Mouse (Mus musculus) neural tube, embryonic 11.5 days (tissue): ENCODE data around the gene Prdm16. TPM values are rescaled to one million over a fixed set of nuclear protein-coding genes. Genes with fewer than 3 reads are reported as not detected.

Source experiments
- ATAC-seq: fragments of 200-750 bp; cut with Nextera tagmentation; 2 replicates; pipeline ENCODE4 v1.8.0; 2017; ENCODE audit warnings: moderate number of reproducible peaks, mild to moderate bottlenecking, moderate TSS enrichment, moderate library complexity; ENCODE audit not compliant: insufficient read depth, low FRiP score, low TSS enrichment
- DNase-seq: peaks from one replicate; pipeline ENCODE4 v3.0.0-alpha.2; 2015; ENCODE audit warnings: low spot score
- H3K27ac ChIP-seq: fragments of 300-500 bp; sonication (generic); 2 replicates; pipeline ENCODE4 v1.5.1; 2014; ENCODE audit warnings: low read depth, mild to moderate bottlenecking, low read length
- H3K27me3 ChIP-seq: fragments of 300-500 bp; sonication (generic); 2 replicates; pipeline ENCODE4 v1.6.1; 2014; ENCODE audit warnings: mild to moderate bottlenecking, low read length, mixed read lengths; ENCODE audit not compliant: control insufficient read depth, insufficient read depth
- H3K36me3 ChIP-seq: fragments of 300-500 bp; sonication (generic); 2 replicates; pipeline ENCODE4 v1.6.1; 2014; ENCODE audit warnings: mild to moderate bottlenecking, low read length, moderate library complexity, mixed read lengths; ENCODE audit not compliant: control insufficient read depth, insufficient read depth
- H3K4me1 ChIP-seq: fragments of 300-500 bp; sonication (generic); 2 replicates; pipeline ENCODE4 v1.6.1; 2014; ENCODE audit warnings: low read length, mixed read lengths; ENCODE audit not compliant: control insufficient read depth, insufficient read depth
- H3K4me2 ChIP-seq: fragments of 300-500 bp; sonication (generic); 2 replicates; pipeline ENCODE4 v1.6.1; 2014; ENCODE audit warnings: low read depth, mild to moderate bottlenecking, moderate library complexity
- H3K4me3 ChIP-seq: fragments of 300-500 bp; sonication (generic); 2 replicates; pipeline ENCODE4 v1.5.1; 2014; ENCODE audit warnings: low read depth, low read length
- H3K9ac ChIP-seq: fragments of 300-500 bp; sonication (generic); 2 replicates; pipeline ENCODE4 v1.6.1; 2014; ENCODE audit warnings: mild to moderate bottlenecking, low read length
- H3K9me3 ChIP-seq: fragments of 300-500 bp; sonication (generic); 2 replicates; pipeline ENCODE4 v1.6.1; 2016; ENCODE audit warnings: low read length; ENCODE audit not compliant: control insufficient read depth
- WGBS: fragments of 180-500 bp; shearing (Covaris S2); extraction: QIAGEN DNeasy Blood & Tissue Kit; methylation state at CpG from one replicate; pipeline ENCODE4 v1.1.7; 2014; 5-methylcytosine and 5-hydroxymethylcytosine counted together
- polyA plus RNA-seq: library from polyadenylated mRNA; unstranded; fragments of >200 nt; fragmentation: Nextera tagmentation; extraction: Ambion mirVana; gene quantifications from 2 replicates; pipeline ENCODE4 v1.2.1, GENCODE M21; 2014

Gene Prdm16
- polyA plus RNA-seq, 1 experiment from 2014 or later, result 10.9 TPM

GRCm38 (mm10) chr4:154585779-154586178 is 50.9 kb downstream of the Prdm16 start:
- Histone ChIP-seq H3K9me3 (no peaks in the 10 kb centered on the region), H3K4me2 (no peak overlapping the region), H3K4me1 (peaks cover 10% of the 10 kb centered on the region; the same call in 1 of the 2 replicates), H3K4me3 (no peak overlapping the region), H3K27ac (no peak overlapping the region), H3K27me3 (no peaks in the 10 kb centered on the region; the same call in 1 of the 2 replicates), H3K9ac (no peak overlapping the region), H3K36me3 (no peaks in the 10 kb centered on the region)
- ATAC-seq (no peak), DNase-seq (no peak)
- WGBS, result 76% methylated on average over 14 of the region's 14 CpGs

- 91% methylated on average over 13 of the region's 13 CpGs for WGBS
- H3K4me2 ChIP-seq, result no peak overlapping the region
- H3K4me3 ChIP-seq, result no peak overlapping the region
- H3K27ac ChIP-seq, result no peak overlapping the region
- H3K27me3 ChIP-seq, result no peaks in the 10 kb centered on the region
- no peak overlapping the region for H3K9ac ChIP-seq
- H3K36me3 ChIP-seq, result no peaks in the 10 kb centered on the region
- peaks cover 10% of the 10 kb centered on the region; the same call in 1 of the 2 replicates for H3K4me1 ChIP-seq
- DNase-seq, result no peak
- ATAC-seq, result no peak
- H3K9me3 ChIP-seq, result no peaks in the 10 kb centered on the region
Measured at GRCm38 (mm10) chr4:154583712-154584111, 53.0 kb downstream of the Prdm16 start.

DNA sequence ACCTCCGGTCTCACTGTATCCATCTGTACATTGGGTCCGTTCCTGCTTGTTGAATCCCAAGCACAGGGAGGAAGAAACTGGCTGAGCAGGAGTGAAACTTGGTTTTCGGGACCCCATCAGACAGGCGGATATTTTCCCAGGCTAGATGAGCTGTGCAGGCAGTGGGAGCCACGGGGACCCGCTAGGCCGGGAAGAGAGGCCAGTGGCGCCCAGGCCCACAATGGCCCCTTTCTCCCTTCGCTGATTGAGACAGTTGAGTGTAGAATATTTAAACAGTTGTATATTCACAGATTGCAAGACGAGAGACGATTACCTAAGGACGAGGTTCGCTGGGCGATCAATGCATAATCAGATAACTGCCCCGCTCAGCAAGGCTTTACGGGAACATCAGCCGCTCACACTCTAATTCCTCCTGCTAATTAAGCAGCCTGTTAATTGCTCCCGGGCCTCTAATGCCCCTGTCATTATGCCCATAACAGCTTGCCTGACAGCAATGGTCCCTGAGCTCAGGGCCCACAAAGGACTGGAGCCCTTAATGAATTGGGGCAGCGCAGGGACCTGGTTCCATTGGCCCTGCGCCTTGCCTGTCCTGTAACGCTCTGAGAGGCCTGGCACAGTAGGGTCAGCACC is 54.0 kb downstream of the Prdm16 start:
- H3K36me3 ChIP-seq, result no peaks in the 10 kb centered on the region
- no peak overlapping the region for H3K27ac ChIP-seq
- no peaks in the 10 kb centered on the region for H3K27me3 ChIP-seq

DNA sequence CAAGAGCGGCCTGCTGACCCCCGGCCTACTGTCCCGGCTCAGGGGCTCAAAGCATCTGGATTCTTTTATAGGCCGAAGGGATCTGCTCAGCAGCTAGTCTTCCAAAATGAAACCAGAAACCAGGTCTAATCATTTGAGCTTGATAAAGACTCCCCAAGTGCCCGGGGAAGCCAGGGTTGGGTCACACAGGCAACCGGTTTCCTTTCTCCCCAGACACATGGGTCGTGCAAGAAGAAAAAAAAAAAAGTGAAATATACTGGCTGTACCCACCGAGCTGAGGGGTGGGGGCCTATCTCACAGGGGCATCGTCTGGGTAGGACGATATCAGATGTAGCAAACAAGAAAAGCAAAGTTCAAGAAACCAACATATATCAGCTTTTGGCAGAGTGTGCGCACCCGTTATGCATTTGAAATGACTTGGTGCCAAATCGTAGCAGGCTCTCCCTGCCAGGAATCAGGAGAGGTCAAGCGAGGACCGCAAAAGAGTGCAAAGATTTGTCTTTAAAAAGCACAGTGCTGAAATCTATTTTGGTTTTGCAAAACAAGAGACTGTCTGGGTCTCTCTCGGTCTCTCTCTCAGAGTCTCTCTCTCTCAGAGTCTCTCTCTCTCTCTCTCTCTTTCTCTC is 55.3 kb downstream of the Prdm16 start:
- no peak overlapping the region for H3K9ac ChIP-seq
- H3K27ac ChIP-seq, result no peak overlapping the region
- no peaks in the 10 kb centered on the region for H3K36me3 ChIP-seq
- ATAC-seq, result no peak
- WGBS, result 81% methylated on average over 16 of the region's 16 CpGs
- no peaks in the 10 kb centered on the region for H3K9me3 ChIP-seq
- H3K4me1 ChIP-seq, result no peaks in the 10 kb centered on the region
- peaks cover 2% of the 10 kb centered on the region; the same call in 1 of the 2 replicates for H3K27me3 ChIP-seq
- no peak for DNase-seq
- H3K4me2 ChIP-seq, result no peak overlapping the region
- no peak overlapping the region for H3K4me3 ChIP-seq

More for the DNA sequence above, 54.0 kb downstream of the Prdm16 start:
- Histone ChIP-seq H3K4me1 (peaks cover 2% of the 10 kb centered on the region; the same call in 1 of the 2 replicates), H3K9me3 (no peaks in the 10 kb centered on the region), H3K9ac (no peak overlapping the region), H3K4me3 (no peak overlapping the region), H3K4me2 (no peak overlapping the region)
- DNase-seq (no peak), ATAC-seq (no peak)
- 69% methylated on average over 21 of the region's 21 CpGs for WGBS

DNA sequence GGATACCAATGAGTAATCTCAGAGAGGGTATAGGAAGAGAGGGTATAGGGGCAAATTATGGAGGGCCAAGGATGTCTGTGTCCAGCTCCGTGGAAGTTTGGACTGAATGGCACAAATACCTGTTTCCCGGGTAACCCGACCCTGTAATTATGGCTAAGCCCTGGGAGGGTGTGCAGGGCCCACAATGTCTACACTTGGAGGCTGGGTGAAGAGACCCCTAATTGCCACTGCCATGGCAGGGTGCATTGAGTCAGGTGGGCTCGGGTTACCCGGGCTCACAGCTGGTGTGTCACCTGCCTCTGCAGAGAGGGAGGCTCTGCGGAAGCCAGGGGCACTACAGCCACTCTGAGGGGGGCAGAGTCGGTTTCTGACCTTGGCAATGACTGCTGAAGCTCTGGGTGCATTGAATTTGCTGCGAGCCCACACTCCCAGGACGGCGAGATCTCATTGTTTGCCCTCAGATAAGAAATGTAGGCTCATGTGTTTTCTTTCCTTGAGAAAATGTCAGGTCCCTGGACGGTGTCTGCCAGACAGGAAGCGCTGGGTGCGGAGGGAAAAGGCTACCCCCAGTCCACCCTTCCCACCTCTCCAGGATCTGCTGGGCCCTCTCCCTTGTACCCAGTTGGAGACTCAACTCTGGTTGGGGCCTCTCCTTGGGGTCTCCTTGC is 62.3 kb downstream of the Prdm16 start:
- Histone ChIP-seq H3K4me3 (no peak overlapping the region), H3K36me3 (no peaks in the 10 kb centered on the region), H3K27ac (no peak overlapping the region), H3K4me1 (peaks cover 22% of the 10 kb centered on the region), H3K4me2 (no peak overlapping the region), H3K9ac (no peak overlapping the region), H3K27me3 (peaks cover 2% of the 10 kb centered on the region; the same call in 1 of the 2 replicates), H3K9me3 (no peaks in the 10 kb centered on the region)
- ATAC-seq (no peak), DNase-seq (no peak)
- 75% methylated on average over 13 of the region's 13 CpGs for WGBS

DNA sequence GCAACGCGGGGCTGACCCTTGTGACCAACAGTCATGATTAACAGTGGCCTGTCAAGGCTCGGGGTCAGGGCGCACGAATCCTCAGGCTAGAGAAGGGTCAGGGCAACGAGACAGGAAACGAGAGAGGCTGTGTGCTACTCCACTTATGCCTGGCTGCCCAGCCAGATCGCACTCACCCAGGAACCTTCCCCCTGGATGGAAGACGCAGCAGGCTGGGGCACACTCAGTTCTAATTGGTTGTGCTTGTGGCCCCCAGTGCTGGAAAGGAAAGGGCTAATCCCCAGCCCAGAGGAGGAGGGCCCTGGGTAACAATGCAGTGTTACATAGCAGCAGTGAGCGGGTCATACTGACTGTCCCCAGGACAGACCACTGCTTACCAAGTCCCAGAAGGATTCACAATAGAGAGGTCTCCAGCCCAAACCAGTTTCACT is 66.2 kb downstream of the Prdm16 start:
- 5% methylated on average over 10 of the region's 10 CpGs for WGBS
- H3K4me3 ChIP-seq, result no peak overlapping the region
- peak overlapping the region; percentile 36; the same call in 1 of the 2 replicates for H3K27ac ChIP-seq
- H3K4me1 ChIP-seq, result peaks cover 40% of the 10 kb centered on the region
- no peaks in the 10 kb centered on the region for H3K9me3 ChIP-seq
- ATAC-seq (peak; percentile 37; the same call in 1 of the 2 replicates), DNase-seq (no peak)
- H3K27me3 ChIP-seq, result 0 out of 2 replicates have a peak, but pooled peaks cover 2% of the 10 kb centered on the region
- H3K9ac ChIP-seq, result no peak overlapping the region
- H3K4me2 ChIP-seq, result no peak overlapping the region
- H3K36me3 ChIP-seq, result no peaks in the 10 kb centered on the region

DNA sequence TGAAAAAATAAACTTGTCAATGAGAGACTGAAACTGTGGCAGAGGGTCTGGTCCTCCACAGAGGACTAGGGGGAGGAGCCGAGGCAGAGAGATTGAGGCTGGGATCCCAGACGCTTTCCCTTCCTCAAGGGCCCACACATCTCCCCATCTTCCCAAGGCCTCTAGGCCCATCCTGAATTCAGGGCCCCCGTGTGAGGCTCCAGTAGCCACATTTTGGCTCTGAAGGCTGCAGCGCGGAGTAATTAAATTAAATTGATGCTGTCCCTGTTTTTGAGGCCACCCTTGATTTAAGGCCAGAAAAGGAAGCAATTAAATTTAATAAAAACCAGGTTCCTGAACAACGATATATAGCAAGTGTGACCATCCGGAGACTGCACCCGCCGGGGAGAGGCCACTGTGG is 66.8 kb downstream of the Prdm16 start:
- H3K9me3 ChIP-seq, result no peaks in the 10 kb centered on the region
- H3K4me2 ChIP-seq, result no peak overlapping the region
- no peak for ATAC-seq
- no peak overlapping the region for H3K4me3 ChIP-seq
- no peak overlapping the region for H3K9ac ChIP-seq
- peaks cover 40% of the 10 kb centered on the region for H3K4me1 ChIP-seq
- no peak for DNase-seq
- H3K27ac ChIP-seq, result no peak overlapping the region
- H3K36me3 ChIP-seq, result no peaks in the 10 kb centered on the region
- 0 out of 2 replicates have a peak, but pooled peaks cover 2% of the 10 kb centered on the region for H3K27me3 ChIP-seq
- WGBS, result 27% methylated on average over 9 of the region's 9 CpGs

GRCm38 (mm10) chr4:154568798-154569197 is 67.9 kb downstream of the Prdm16 start:
- Histone ChIP-seq H3K9ac (no peak overlapping the region), H3K9me3 (no peaks in the 10 kb centered on the region), H3K27ac (no peak overlapping the region), H3K36me3 (no peaks in the 10 kb centered on the region), H3K4me3 (no peak overlapping the region), H3K27me3 (0 out of 2 replicates have a peak, but pooled peaks cover 2% of the 10 kb centered on the region), H3K4me2 (no peak overlapping the region), H3K4me1 (peaks cover 40% of the 10 kb centered on the region)
- DNase-seq (no peak), ATAC-seq (peak; percentile 22; the same call in 1 of the 2 replicates)
- 33% methylated on average over 15 of the region's 15 CpGs for WGBS
